Mouse (Mus musculus) CD4-positive, CD25-positive, alpha-beta regulatory T cell, adult 4 months (primary cell): ENCODE data around the gene Zfp629. TPM values are rescaled to one million over a fixed set of nuclear protein-coding genes. Genes with fewer than 3 reads are reported as not detected.

Experiments
- ATAC-seq: one replicate; pipeline ENCODE4 v1.8.0; 2017
- polyA plus RNA-seq, 2 experiments: library from polyadenylated mRNA; unstranded; fragments of 100-300 nt; shearing (Covaris generic); gene quantifications; one replicate each; pipeline ENCODE4 v1.2.1; 2017

Zfp629 gene
- polyA plus RNA-seq, 2 experiments from 2014 or later = 0.16 to 0.56 TPM

GRCm38 (mm10) chr7:127561340-127561858 is 54.2 kb downstream of the Zfp629 start, which contains the start of gene Tmem265:
TSS of gene Tmem265 (plus strand) at chr7:127561390.
- no peak for ATAC-seq

- ATAC-seq = no peak
These were observed 55.0 kb downstream of the Zfp629 start for GRCm38 (mm10) chr7:127560580-127560979.

Other genes with a start within 250 kb of the Zfp629 start
- gene Zfp747, start 239.7 kb downstream of the Zfp629 start, polyA plus RNA-seq = 10 to 100 TPM; 12.7 to 17.6 TPM
- 1 to 10 TPM; 7.3 to 9.9 TPM for gene 9130019O22Rik, start 228.6 kb downstream of the Zfp629 start, polyA plus RNA-seq
- 1 to 10 TPM; 3.2 to 5.5 TPM for gene E430018J23Rik, start 222.2 kb downstream of the Zfp629 start, polyA plus RNA-seq
- 1 to 10 TPM; 6.0 to 9.1 TPM for gene Zfp764, start 209.0 kb downstream of the Zfp629 start, polyA plus RNA-seq
- gene Zfp688, start 193.7 kb downstream of the Zfp629 start, polyA plus RNA-seq = 10 to 100 TPM; 16.0 to 18.9 TPM
- gene Zfp689, start 166.6 kb downstream of the Zfp629 start, polyA plus RNA-seq = 1 to 10 TPM; 5.6 to 7.9 TPM
- gene Prr14, start 156.2 kb downstream of the Zfp629 start, polyA plus RNA-seq = 100 to 1,000 TPM; 181 to 236 TPM
- gene Fbrs, start 136.6 kb downstream of the Zfp629 start, polyA plus RNA-seq = 10 to 100 TPM; 22.9 to 24.0 TPM
- gene Srcap, start 103.8 kb downstream of the Zfp629 start, polyA plus RNA-seq = 10 to 100 TPM in 1 of 2 experiments, 1 to 10 TPM in 1; 9.1 to 11.4 TPM
- gene Gm42715, start 96.2 kb downstream of the Zfp629 start, polyA plus RNA-seq = 10 to 100 TPM; 29.9 to 31.9 TPM
- 10 to 100 TPM; 39.7 to 91.0 TPM for gene Tmem265, start 54.4 kb downstream of the Zfp629 start, polyA plus RNA-seq
- gene Phkg2, start 42.5 kb downstream of the Zfp629 start, polyA plus RNA-seq = 100 to 1,000 TPM; 109 to 138 TPM
- under 1 TPM; 0.56 to 0.70 TPM for gene Ccdc189, start 27.2 kb downstream of the Zfp629 start, polyA plus RNA-seq
- 10 to 100 TPM; 26.3 to 45.6 TPM for gene Rnf40, start 27.0 kb downstream of the Zfp629 start, polyA plus RNA-seq
- gene Bcl7c, start 93.1 kb upstream of the Zfp629 start, polyA plus RNA-seq = 1 to 10 TPM; 3.2 to 5.5 TPM
- not detected for gene Ctf1, start 96.9 kb upstream of the Zfp629 start, polyA plus RNA-seq
- gene Ctf2, start 116.4 kb upstream of the Zfp629 start, polyA plus RNA-seq = not detected
- gene Fbxl19, start 128.7 kb upstream of the Zfp629 start, polyA plus RNA-seq = under 1 TPM; 0.12 to 0.62 TPM
- gene Orai3, start 154.0 kb upstream of the Zfp629 start, polyA plus RNA-seq = 10 to 100 TPM; 12.8 to 15.4 TPM
- gene Setd1a, start 160.9 kb upstream of the Zfp629 start, polyA plus RNA-seq = 1 to 10 TPM; 5.8 to 6.6 TPM
- under 1 TPM; 0.65 to 0.99 TPM for gene Gm49388, start 169.8 kb upstream of the Zfp629 start, polyA plus RNA-seq
- 1 to 10 TPM; 3.9 to 6.8 TPM for gene Hsd3b7, start 184.8 kb upstream of the Zfp629 start, polyA plus RNA-seq
- gene Stx4a, start 208.5 kb upstream of the Zfp629 start, polyA plus RNA-seq = 100 to 1,000 TPM in 1 of 2 experiments, 10 to 100 TPM in 1; 62.0 to 110 TPM
- not detected for gene Stx1b, start 208.8 kb upstream of the Zfp629 start, polyA plus RNA-seq